Mouse (Mus musculus) heart, postnatal 0 days (tissue): Measurements from ENCODE around the gene Nkx2-5. TPM values are rescaled to one million over a fixed set of nuclear protein-coding genes. Genes with fewer than 3 reads are reported as not detected.
A peak's percentile ranks its signal among the peaks of the same experiment; 100 is the strongest.

Experiments
- ATAC-seq: fragments of 200-750 bp; cut with Nextera tagmentation; 2 replicates; pipeline ENCODE4 v1.8.0; 2017; ENCODE audit warnings: low read depth, moderate number of reproducible peaks, moderate library complexity; ENCODE audit not compliant: insufficient read depth
- DNase-seq: peaks from one replicate; pipeline ENCODE4 v3.0.0-alpha.2; 2016; ENCODE audit warnings: low spot score
- H3K27ac ChIP-seq: fragments of 300-500 bp; sonication (generic); 2 replicates; pipeline ENCODE4 v1.5.1; 2014; ENCODE audit warnings: low read depth, mild to moderate bottlenecking
- H3K27me3 ChIP-seq: fragments of 300-500 bp; sonication (generic); 2 replicates; pipeline ENCODE4 v1.6.1; 2014; ENCODE audit warnings: low read length, mixed read lengths; ENCODE audit not compliant: control insufficient read depth, insufficient read depth
- H3K36me3 ChIP-seq: fragments of 300-500 bp; sonication (generic); replicated peaks from 2 replicates; pipeline ENCODE4 v1.6.1; 2014; ENCODE audit warnings: low read length, mixed read lengths; ENCODE audit not compliant: control insufficient read depth, insufficient read depth
- H3K4me1 ChIP-seq: fragments of 300-500 bp; sonication (generic); 2 replicates; pipeline ENCODE4 v1.6.1; 2014; ENCODE audit warnings: antibody characterized with exemption; ENCODE audit not compliant: control insufficient read depth, insufficient read depth
- H3K4me2 ChIP-seq: fragments of 300-500 bp; sonication (generic); 2 replicates; pipeline ENCODE4 v1.6.1; 2014; ENCODE audit warnings: low read depth, mild to moderate bottlenecking, low read length, moderate library complexity
- H3K4me3 ChIP-seq: fragments of 300-500 bp; sonication (generic); 2 replicates; pipeline ENCODE4 v1.5.1; 2014; ENCODE audit warnings: low read depth, low read length
- H3K9ac ChIP-seq: fragments of 300-500 bp; sonication (generic); replicated peaks from 2 replicates; pipeline ENCODE4 v1.6.1; 2014; ENCODE audit warnings: low read depth, low read length, mixed read lengths
- H3K9me3 ChIP-seq: fragments of 300-500 bp; sonication (generic); replicated peaks from 2 replicates; pipeline ENCODE4 v1.6.1; 2016; ENCODE audit warnings: low read length; ENCODE audit not compliant: control insufficient read depth
- CTCF ChIP-seq: IDR thresholded peaks from 2 replicates; pipeline ENCODE4 v1.5.1; 2016; ENCODE audit warnings: antibody characterized with exemption, control low read depth, low read depth
- EP300 ChIP-seq: IDR thresholded peaks from 2 replicates; pipeline ENCODE4 v1.6.1; 2016; ENCODE audit warnings: antibody characterized with exemption, low read depth
- WGBS: fragments of 180-500 bp; shearing (Covaris S2); extraction: QIAGEN DNeasy Blood & Tissue Kit; methylation state at CpG from one replicate; pipeline ENCODE4 v1.1.7; 2014; 5-methylcytosine and 5-hydroxymethylcytosine counted together
- polyA plus RNA-seq: library from polyadenylated mRNA; unstranded; fragments of >200 nt; fragmentation: Nextera tagmentation; extraction: Ambion mirVana; gene quantifications from 2 replicates; pipeline ENCODE4 v1.2.1, GENCODE M21; 2015
- total RNA-seq: library from RNA; depleted of rRNA; stranded (reverse); fragments of >200 nt; gene quantifications from 2 replicates; pipeline ENCODE4 v1.2.3, GENCODE M21; 2014; ENCODE audit warnings: low replicate concordance

Gene Nkx2-5
- total and polyA plus RNA-seq, 2 experiments from 2014 or later, result 139 to 284 TPM

GRCm38 (mm10) chr17:26864343-26864742 lies 19.5 kb upstream of the Nkx2-5 start:
- TF ChIP-seq EP300 (no peak), CTCF (no peak)
- H3K27me3 ChIP-seq, result no peaks in the 10 kb centered on the region
- peak overlapping the region; percentile 1; the same call in 1 of the 2 replicates for H3K4me3 ChIP-seq
- peak; percentile 37; the same call in 1 of the 2 replicates for ATAC-seq
- 17% methylated on average over 5 of the region's 5 CpGs for WGBS
- H3K4me1 ChIP-seq, result peaks cover 19% of the 10 kb centered on the region
- peak overlapping the region; percentile 37; the same call in 1 of the 2 replicates for H3K9ac ChIP-seq
- peak overlapping the region; percentile 47 for H3K4me2 ChIP-seq
- peak; percentile 84 for DNase-seq
- peak overlapping the region; percentile 97 for H3K27ac ChIP-seq
- no peaks in the 10 kb centered on the region for H3K9me3 ChIP-seq
- H3K36me3 ChIP-seq, result no peaks in the 10 kb centered on the region

- whole genome bisulfite sequencing, result 45% methylated on average over 4 of the region's 4 CpGs
- Histone ChIP-seq H3K9ac (no peak overlapping the region), H3K27ac (peak overlapping the region; percentile 89), H3K36me3 (no peaks in the 10 kb centered on the region), H3K4me1 (peaks cover 19% of the 10 kb centered on the region), H3K9me3 (no peaks in the 10 kb centered on the region), H3K4me3 (no peak overlapping the region), H3K27me3 (0 out of 2 replicates have a peak, but pooled peaks cover 4% of the 10 kb centered on the region), H3K4me2 (peak overlapping the region; percentile 10; the same call in 1 of the 2 replicates)
- TF ChIP-seq CTCF, result no peak
- TF ChIP-seq EP300, result no peak
- ATAC-seq (no peak), DNase-seq (no peak)
Measured at GRCm38 (mm10) chr17:26861793-26862192, 17.0 kb upstream of the Nkx2-5 start.

- DNase-seq, result peak; percentile 94
- H3K9me3 ChIP-seq, result no peaks in the 10 kb centered on the region
Measured at GRCm38 (mm10) chr17:26861383-26861782, 16.6 kb upstream of the Nkx2-5 start.

GRCm38 (mm10) chr17:26860906-26861305 lies 16.1 kb upstream of the Nkx2-5 start:
- no peak for ATAC-seq
- 0 out of 2 replicates have a peak overlapping the region, but pooled peaks have one; percentile 28 for H3K4me2 ChIP-seq
- 13% methylated on average over 4 of the region's 4 CpGs for WGBS
- peaks cover 22% of the 10 kb centered on the region for H3K4me1 ChIP-seq
- H3K4me3 ChIP-seq, result no peak overlapping the region
- H3K9me3 ChIP-seq, result no peaks in the 10 kb centered on the region
- H3K27me3 ChIP-seq, result 0 out of 2 replicates have a peak, but pooled peaks cover 4% of the 10 kb centered on the region
- no peaks in the 10 kb centered on the region for H3K36me3 ChIP-seq
- TF ChIP-seq CTCF (no peak), EP300 (no peak)
- peak overlapping the region; percentile 89 for H3K27ac ChIP-seq
- H3K9ac ChIP-seq, result 0 out of 2 replicates have a peak overlapping the region, but pooled peaks have one; percentile 23
- no peak for DNase-seq

More at GRCm38 (mm10) chr17:26861383-26861782, 16.6 kb upstream of the Nkx2-5 start:
- no peaks in the 10 kb centered on the region for H3K36me3 ChIP-seq
- TF ChIP-seq CTCF (no peak), EP300 (peak; percentile 82)
- peak; percentile 72 for ATAC-seq
- WGBS, result 2% methylated on average over 6 of the region's 6 CpGs
- H3K4me1 ChIP-seq, result peaks cover 22% of the 10 kb centered on the region
- H3K27ac ChIP-seq, result peak overlapping the region; percentile 89
- peak overlapping the region; percentile 28; the same call in 1 of the 2 replicates for H3K4me2 ChIP-seq
- no peak overlapping the region for H3K4me3 ChIP-seq
- 0 out of 2 replicates have a peak, but pooled peaks cover 4% of the 10 kb centered on the region for H3K27me3 ChIP-seq
- H3K9ac ChIP-seq, result no peak overlapping the region

DNA sequence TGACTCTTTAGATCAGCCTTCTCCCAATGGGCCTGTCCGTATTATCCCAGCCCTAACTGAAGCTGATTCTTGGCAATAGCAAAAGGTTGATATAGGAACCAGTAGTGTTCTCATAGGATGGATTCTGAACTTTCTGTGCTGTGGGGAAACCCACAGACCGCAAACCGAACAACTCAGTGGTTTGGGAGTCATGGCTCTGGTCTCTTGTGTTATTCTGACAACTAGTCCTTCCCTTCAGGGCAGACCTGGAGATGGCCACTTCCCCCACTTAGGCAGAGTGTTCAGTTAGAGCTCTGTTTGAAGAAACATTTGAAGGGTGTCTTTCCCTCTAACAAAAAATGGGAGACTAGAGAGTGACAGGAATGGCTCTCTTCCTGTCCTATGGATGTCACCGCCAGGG lies 7.5 kb upstream of the Nkx2-5 start:
- no peak for ATAC-seq
- Histone ChIP-seq H3K4me2 (peak overlapping the region; percentile 74), H3K27me3 (peaks cover 15% of the 10 kb centered on the region), H3K4me1 (peaks cover 11% of the 10 kb centered on the region), H3K9me3 (no peaks in the 10 kb centered on the region), H3K9ac (peak overlapping the region; percentile 82), H3K36me3 (no peaks in the 10 kb centered on the region), H3K27ac (peak overlapping the region; percentile 98), H3K4me3 (peak overlapping the region; percentile 55)
- no peak for TF ChIP-seq EP300
- no peak for TF ChIP-seq CTCF
- peak; percentile 25 for DNase-seq
- 18% methylated on average over 4 of the region's 4 CpGs for WGBS

DNA sequence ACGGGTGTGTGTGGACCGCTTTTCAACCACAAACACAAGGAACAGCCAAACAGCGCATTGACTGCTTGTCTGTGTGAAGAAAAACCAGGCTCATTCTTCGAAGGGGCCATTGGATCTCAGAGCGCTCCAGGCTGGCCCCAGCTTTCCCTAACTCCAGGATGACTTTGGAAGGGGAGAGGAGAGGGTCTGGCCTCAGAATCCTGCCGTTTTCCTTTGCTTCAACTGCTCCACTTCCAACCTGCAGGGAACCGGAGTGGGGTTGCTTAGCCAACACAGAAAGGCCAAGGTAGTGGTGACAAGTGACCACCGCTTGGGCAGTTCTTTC lies 6.3 kb upstream of the Nkx2-5 start:
- TF ChIP-seq CTCF, result no peak
- TF ChIP-seq EP300, result no peak
- peak overlapping the region; percentile 55 for H3K4me3 ChIP-seq
- 14% methylated on average over 8 of the region's 8 CpGs for WGBS
- no peak for ATAC-seq
- peaks cover 15% of the 10 kb centered on the region for H3K27me3 ChIP-seq
- no peaks in the 10 kb centered on the region for H3K9me3 ChIP-seq
- no peak for DNase-seq
- peak overlapping the region; percentile 82 for H3K9ac ChIP-seq
- H3K4me1 ChIP-seq, result peaks cover 3% of the 10 kb centered on the region; the same call in 1 of the 2 replicates
- no peaks in the 10 kb centered on the region for H3K36me3 ChIP-seq
- peak overlapping the region; percentile 74 for H3K4me2 ChIP-seq
- peak overlapping the region; percentile 98 for H3K27ac ChIP-seq
